Mouse (Mus musculus) T-helper 17 cell (primary cell): ENCODE results near the gene Odam.

Experiments
- in situ Hi-C, 2 experiments: fragments of 300-600 bp; cut with MboI, MseI; formaldehyde crosslinking; loops; 1 replicate in 1 of 2; 2 replicates in 1 of 2; pipeline ENCODE4 v1.15.1; 2025; ENCODE audit warnings: high pct_unique_total_duplicates in 2 of 2

Gene Odam

GRCm38 (mm10) chr5:87884729-87885128 is at the start of gene Odam:
Odam (plus strand) TSS chr5:87885029.
- in situ Hi-C loops, result no loop called here

GRCm38 (mm10) chr5:87855136-87855716 is 29.6 kb upstream of the Odam start:
- in situ Hi-C loops, result no loop called here

GRCm38 (mm10) chr5:87870084-87870483 is 14.7 kb upstream of the Odam start:
- in situ Hi-C loops, result no loop called here

GRCm38 (mm10) chr5:87871423-87871822 is 13.4 kb upstream of the Odam start:
- in situ Hi-C loops, result no loop called here

- in situ Hi-C loops, result no loop called here
Measured at GRCm38 (mm10) chr5:87925372-87925771, 40.5 kb downstream of the Odam start, which contains the start of gene Csn3. Csn3 (plus strand) TSS chr5:87925579.

GRCm38 (mm10) chr5:87931603-87932002 is 46.8 kb downstream of the Odam start:
- in situ Hi-C loops, result no loop called here

- in situ Hi-C loops, result no loop called here
Measured at GRCm38 (mm10) chr5:87940752-87941151, 55.9 kb downstream of the Odam start.

GRCm38 (mm10) chr5:87942515-87942914 is 57.7 kb downstream of the Odam start:
- in situ Hi-C loops, result no loop called here
